Mouse (Mus musculus) fibroblast of lung, adult 2 months (primary cell): ENCODE measurements around the gene Rtbdn.

Experiments used
- DNase-seq: peaks from one replicate; pipeline ENCODE4 v3.0.0-alpha.2; 2011; ENCODE audit warnings: low read depth

The Rtbdn gene

DNA sequence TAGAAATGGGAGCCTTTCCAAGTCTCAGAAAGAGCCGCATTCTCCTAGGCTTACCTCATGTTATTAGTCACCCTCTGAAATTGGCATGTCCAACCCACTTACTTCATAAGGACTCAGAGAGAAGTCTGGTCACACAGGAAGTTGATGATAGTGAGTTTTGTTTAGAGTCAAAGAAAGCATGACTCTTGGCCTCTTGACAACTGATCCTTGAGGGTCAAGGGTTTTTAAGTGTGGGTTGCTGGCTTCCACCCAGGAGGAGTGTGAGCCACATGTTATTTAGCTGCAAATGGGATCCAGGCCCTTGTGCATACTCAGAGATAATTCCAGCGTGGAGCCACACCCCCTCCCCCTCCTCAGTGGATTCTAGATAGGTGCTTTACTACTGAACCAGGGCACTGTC, 25.2 kb upstream of the Rtbdn start:
- no peak for DNase-seq

DNA sequence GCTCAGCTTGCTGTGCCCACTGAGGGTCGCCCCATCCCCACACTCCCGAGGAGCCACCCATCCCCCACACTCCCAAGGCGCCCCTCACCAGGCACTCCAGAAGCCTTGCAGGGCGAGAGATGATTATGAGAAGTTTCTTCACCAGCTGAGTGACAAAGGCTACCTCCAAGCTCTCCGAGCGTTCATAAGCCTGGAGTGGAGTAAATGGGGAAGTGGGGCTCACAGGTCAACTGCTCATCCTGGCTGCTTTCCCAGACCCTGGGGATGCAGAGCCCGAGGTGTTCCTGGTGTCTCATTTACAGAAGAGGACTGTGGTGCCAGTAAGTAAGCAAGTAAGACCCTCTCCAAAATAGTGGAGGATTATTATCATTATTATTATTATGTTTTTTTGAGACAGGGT, 21.2 kb upstream of the Rtbdn start:
- no peak for DNase-seq

DNA sequence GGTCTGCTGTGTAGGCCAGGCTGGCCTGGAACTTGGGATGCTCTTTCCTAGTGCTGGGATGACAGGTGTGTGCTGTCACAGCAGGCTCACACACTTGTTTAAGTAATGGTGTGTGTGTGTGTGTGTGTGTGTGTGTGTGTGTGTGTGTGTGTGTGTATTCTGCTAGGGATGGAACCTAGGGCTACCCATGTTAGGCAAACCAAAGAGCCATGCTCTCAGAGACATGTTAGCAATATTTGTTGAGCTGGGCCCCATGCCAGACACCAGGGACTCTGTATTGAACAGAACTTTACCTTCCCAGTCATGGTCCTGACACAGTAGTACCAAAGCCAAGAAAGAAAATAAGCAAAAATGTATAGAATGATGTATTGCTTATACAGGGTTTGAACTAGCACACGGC, 19.3 kb upstream of the Rtbdn start:
- DNase-seq = no peak

DNA sequence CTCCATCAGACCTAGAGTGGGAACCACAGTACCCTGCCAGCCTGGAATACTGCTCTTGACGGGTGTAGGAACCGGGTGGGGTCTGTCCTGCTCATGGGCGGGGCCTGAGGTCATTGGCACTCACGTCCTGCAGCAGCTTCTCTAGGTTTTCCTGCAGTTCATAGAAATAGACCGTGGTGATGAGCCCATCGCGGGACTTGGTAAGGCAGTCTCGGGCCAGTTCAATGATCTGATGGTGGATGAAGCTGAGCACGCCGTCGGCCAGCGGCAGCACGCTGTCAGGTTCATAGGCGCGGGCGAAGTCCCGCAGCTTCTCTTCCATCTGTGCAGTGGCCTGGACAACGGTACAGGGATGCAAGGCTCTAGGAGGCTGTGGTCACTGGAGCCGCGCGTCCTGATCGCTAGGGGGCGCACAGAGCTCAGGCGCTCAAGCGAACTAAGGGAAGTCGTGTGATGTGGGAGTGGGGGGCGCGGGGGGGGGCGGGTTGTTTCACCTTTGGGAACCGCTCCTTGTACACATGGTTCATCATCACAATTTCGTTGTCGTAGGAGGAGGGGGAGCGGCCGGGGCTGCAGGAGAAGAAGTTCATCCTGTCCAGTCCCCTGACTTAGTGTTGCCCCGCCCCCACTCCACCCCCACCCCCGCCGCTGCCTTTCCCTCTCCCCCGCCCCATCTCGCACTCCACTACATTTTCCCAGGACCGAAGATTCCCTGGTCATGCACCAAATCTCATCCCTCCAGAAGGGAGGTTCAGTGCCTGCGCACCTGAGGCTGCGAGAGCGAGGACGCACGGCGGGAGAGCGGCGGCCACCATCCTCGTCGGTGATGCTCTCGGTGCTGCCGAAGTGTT, 18.1 kb upstream of the Rtbdn start:
- DNase-seq = no peak

DNA sequence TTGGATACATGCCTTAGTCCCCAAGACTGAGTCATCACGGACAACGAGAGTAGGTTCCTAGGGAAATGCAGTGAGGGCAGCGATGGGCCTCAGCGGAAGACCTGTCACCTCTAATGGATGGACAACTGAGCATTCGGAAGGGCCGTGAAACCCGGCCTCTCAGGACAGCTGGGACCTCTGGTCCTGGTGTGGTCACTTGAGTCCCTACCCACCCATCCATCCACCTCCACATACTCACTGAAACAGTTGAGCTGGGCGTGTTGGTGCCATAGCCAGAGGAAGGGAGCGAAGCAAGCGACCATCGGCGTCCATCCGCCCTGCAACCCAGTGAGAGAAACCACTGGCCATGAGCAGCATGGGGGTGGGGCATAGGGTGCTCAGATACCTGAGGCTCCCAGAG, 16.2 kb upstream of the Rtbdn start:
- no peak for DNase-seq

DNA sequence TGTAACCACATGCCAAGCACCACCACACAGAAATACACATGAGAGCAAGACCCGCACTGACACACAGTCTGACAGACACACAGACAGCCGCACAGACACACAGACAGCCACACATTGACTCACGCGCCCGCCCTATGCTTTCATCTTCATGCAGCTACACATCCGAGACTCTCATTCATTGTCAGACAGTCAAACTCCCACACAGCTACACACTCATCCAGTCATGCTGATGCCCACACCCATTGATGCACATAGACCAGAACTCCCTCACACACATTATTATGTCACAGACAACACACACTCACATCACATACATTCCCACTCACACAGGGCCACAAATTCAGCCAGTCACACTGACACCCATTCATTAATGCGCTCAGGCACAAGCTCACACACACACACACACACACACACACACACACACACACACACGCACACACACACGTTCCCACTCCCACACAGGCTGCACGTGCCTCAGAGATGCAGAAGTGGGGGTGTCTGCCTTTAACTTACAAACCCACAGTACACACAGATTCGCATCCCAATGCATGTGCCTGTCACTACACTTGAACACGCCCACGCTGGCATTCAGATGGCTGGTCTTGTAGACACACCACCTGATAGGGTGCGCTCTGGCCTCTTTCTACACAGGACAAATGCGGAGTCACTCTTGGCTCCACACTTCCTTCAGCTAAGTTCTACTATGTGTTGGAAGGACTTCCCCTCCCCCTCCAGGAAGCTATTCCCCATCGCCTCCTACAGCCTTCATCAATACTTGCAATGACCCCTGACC, 12.8 kb upstream of the Rtbdn start:
- no peak for DNase-seq

DNA sequence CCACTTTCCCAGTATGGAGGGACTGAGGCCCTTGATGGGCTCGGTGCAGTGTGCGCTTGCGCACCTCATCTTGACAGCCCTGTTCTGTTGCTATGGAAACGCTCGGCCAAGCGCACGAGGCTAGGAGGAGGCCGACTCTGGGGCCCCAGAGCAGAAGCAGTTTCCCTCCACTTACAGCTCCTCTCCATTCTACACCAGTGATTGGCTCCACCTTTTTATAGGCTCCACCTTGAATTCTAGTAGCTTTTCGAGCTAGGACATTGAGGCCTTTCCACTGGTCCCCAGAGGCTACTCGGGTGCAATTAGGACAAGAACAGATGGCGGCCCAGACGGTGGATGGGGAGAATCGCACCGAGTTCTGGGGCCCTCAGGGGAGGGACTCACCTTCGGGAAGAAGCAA, 11.9 kb upstream of the Rtbdn start:
- no peak for DNase-seq

DNA sequence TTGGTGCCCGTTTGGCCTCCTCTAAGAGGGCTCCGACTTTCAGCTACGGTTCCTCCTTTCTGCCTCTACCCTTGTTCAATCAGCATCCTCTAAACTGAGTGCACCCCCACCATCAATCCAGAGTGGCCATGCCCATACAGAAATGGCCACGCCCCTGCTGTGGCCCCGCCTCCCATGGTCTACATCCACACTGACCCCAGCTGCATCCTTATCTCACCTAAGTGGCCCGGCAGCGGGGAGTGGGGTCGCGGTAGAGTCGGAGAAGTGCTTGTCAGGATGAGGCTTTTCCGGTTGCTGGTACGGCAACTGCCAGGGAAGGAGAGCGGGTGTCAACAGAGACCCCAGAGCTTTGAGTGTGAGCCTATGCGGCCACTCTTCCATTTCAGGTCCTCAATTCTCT, 11.3 kb upstream of the Rtbdn start:
- DNase-seq = no peak

DNA sequence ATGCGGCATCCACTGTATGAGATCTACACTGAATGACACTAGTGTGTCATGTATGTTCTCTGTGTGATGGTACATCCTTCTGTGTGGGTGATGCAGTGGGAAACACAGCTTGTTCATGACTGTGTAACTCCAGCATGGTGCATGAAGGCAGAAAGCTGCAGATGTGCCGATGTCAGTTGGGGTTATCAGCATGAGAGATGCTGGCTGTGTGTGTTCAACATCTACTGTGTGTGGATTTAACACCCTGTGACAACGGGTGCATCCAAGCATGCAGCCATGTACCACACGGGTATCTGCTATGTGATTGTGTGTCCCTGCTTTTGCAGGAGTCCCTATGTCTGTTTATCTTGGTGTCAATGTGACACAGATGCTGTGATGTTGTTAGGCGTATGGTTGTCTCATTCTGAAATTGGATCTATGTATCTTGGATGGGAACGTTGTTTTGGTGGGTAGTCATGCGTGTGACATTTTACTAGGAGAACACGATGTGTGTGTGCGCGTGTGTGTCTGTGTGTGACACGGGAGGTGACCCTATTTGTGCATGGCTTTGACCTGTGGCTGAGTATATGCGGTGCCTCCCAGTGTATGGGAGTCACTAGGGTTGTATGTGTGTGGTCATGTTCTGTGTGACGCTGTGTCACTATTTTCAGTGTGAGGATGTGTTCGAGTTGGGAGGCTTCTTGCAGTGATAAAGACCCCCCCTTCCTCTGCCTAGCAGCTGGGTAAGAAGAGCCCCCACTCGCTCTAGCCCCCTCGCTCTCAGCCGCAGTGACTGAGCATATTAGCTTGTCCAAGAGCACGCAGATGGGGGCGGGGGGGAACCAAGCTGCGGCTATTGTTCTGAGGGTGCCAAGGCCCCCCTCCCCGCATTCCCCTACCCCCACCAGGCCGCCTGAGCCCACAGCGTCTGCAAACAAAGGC, 10.5 kb upstream of the Rtbdn start:
- DNase-seq = no peak

DNA sequence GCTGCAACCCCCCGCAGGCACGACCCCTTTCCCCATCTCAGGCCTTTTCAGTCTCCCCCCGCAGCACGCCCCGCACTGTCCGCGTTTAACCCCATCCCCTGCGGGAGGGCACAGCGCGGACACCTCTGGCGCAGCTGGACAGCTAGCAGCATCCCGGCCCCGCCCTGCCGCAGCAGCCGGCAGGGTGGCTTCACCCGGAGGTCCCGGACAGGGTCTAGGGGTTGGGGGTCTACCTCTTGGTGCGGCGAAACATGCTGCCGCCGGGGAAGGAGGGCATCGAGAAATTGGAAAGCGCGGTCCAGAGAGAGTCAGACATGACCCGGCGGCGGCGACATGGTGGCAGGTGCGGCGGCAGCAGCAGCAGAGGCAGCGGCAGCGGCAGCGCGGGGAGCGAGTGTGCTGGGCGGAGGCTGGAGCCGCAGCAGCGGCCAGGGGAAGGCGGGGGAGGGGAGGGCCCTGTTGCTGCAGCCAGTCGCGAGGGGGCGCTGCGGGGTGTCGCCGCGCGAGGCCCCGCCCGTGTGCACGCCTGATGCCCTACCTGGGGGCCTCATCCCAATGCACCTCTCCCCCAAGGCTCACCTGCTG, 9.7 kb upstream of the Rtbdn start, which contains the start of gene Mast1:
TSS of gene Mast1 (minus strand) at position 398 of the 585 bp plus-strand sequence.
- no peak for DNase-seq

DNA sequence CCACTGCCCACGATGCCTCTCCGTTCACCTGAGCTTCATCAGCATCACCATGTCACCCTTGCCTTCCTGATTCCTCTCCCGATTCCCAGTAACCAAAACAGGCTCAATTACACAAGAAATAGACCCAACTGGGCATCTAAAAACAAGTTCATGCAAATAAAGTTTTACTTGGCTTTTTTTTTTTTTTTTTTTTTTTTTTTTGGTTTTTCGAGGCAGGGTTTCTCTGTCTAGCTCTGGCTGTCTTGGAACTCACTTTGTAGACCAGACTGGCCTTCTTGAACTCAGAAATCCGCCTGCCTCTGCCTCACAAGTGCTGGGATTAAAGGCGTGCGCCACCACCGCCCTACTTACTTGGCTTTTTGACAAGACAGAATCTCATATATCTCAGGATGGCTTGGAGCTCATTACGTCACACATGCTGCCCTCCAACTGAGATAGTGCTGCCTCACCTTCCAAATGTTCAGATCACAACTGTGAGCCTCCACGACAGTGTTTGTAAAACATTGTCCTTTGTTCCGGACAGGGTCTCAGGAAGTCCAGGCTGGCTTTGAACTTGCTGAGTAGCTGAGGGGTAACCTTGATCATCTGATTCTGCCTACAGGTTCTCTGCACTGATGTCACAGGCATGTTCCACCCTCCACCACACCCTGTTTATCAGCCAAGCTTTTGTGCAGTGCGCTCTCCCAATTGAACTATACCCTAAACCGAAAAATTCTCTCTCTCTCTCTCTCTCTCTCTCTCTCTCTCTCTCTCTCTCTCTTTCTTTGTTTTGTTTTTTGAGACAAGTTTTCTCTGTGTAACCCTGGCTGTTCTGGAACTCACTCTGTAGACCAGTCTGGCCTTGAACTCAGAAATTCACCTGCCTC, 8.9 kb upstream of the Rtbdn start:
- DNase-seq = no peak

DNA sequence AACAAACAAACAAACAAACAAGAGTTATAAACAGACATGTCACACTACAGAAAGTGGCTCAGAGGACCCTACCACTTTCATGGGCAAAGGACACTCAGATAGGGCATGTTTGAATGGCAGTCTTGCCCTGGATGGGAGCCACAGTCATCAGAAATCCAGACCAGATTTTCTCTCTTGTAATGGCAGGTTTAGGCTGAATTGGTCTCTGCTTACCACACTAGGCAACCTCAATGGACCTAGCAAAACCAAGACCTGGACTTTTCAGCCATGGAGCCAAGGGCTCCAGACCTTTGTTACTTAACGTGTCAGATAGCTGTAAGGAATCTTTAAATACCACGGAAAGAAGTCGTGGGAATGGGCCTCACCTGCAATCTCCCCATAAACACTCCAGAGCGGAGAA, 3.1 kb upstream of the Rtbdn start:
- no peak for DNase-seq

DNA sequence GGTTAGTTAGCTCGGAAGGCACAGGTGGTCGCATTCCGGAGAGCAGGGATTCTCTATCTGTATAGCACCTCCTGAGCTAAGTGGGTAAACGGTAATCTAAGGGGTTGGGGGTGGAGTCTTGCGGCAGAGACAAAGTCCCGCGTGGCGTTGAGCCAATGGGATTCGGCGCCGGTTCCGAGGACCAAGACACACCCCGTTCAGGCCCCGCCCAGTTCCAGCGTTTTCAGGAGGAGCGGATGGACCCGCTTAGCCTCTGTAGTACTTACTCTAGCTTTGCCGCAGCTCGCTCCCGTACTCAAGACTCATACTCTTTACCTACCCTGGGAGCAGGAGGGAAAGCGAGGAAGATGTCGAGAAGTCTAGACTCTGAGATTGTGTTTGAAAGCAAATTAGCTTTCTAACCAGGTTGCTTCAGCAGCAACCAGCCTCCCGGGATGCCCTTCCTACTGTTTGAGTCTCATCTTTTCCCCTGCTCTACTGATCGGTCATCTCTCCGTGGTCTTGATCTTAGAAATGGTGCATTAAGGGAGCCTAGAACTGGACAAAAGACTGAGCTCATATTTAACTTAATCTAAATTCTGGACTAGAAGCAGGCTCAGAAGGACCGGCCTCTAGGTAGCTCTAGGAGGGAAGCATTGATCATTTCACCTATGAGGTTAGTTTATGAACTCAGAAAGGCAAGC, 2.2 kb upstream of the Rtbdn start:
- no peak for DNase-seq

DNA sequence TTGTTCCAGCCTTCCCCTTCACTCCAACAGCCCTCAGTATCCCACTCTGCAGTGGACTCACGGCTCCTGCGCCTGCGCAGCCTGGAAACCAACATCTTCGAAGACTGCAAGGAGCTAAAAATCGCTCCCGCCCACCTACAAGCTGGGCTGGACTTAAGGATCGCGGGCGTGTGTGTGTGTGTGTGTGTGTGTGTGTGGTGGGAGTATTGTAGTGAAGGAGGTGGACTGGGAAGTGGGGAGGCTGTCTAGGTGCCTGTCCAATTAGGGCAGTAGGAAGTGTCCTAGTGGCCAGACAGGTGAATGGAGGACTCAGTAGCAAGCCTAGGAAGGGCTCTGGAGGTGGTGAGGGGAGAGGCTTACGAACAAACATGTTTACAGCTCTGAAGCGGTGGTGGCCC, 1.6 kb upstream of the Rtbdn start:
- DNase-seq = no peak

DNA sequence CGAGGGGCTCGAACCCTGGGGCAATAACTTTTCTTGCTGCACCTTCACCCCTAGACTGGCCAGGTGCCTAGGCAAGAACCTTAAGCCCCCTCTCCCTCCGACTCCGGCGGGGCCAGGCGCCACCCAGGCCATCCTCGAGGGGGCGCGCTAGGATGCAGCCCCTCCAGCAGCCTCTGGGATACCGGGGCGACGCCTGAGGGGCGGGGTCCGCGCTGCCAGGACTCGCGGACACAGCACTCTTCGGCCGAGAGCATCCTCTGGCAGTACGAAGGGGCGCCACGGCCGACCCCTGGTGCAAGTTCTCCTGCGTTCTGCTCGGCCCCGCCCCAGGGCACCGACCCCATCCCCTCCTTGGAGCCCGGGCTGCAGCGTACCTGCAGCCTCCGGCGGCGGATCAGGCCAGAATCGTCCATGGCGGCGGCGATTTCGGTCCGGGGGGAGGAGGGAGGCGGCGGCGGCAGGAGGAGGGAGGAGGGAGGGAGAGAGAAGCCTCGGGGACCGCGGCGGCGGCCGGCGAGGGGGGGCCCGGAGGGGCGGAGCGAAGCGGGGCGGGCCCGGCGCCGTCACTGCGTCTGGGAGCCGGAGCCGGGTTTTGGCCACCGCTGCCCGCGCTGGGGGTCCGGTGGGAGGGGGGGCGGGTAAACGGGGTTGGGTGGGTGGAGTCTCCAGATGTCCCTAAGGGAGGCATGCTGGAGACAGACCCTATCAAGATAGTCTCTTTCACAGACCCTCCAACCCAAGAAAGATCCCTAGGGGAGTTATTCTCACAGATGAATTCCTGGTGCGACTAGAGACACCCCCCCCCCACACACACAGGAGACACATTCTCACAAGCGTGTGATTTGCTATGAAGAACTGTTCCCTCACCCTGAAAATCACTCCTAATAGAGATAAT, 911 bp upstream of the Rtbdn start:
- no peak for DNase-seq

DNA sequence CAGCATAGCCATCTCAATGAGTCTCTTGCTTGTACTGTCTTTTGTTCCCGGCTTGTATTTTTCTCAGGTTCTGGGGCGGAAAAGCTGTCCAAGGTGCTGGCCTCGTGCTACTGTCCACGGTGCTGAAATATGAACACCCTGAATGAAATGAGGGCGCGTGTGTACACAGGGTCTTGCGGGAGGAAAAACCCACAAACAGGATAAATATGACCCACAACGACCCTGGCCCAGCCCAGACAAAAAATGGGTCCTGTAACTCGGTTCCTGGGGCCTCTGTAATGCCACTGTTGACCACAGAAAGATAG, 402 bp downstream of the Rtbdn start:
- no peak for DNase-seq

DNA sequence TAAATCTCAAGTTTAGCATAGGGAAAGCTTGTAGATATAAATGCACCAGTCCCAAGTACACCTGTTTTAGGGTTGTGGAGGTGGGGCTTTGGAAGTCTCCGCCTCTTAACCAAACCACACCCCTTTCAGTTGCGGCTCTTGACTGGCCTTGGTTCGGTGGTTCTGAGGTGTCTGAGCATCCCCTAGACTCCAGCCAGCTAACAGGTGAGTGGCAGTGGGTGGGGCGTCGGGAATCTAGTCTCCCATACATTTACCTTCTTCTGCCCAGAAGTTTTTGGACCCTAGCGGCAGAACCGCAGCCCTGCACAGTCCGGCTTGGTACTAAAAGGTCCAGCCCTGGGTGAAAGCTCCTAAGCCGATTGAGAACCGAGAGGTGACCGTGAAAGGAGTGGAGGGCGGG, 3.0 kb downstream of the Rtbdn start:
- no peak for DNase-seq

DNA sequence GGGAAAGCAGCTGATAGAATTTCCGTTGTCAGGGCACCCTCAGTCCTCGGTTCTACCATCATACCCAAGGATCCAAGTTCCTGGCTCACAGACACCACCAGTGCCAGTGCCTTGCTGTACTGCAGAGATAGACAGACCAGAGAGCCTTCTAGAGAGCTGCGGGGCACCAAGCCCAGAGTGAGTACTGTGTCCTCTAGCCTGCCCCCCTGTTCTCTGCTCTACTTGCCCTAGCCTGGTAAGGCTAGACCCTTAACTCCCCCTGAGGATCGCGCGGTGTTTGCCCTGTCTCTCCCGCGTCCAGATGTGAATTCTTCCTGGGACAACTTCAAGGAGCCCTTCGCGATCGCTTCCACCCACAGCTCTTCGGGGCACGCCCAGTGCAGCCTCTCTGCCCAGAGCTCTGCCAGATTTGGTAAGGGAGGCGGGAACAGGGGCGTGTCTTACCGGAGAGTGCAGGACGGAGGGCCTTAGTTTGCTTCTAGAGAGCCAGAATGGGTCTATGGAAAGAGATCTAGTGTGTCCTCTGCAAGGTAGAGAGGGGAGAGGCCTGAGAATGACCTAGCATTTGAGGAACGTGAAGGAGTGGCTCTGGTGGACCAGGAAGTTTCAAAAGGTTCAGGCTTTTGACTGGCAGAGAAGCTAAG, 5.9 kb downstream of the Rtbdn start:
- no peak for DNase-seq

DNA sequence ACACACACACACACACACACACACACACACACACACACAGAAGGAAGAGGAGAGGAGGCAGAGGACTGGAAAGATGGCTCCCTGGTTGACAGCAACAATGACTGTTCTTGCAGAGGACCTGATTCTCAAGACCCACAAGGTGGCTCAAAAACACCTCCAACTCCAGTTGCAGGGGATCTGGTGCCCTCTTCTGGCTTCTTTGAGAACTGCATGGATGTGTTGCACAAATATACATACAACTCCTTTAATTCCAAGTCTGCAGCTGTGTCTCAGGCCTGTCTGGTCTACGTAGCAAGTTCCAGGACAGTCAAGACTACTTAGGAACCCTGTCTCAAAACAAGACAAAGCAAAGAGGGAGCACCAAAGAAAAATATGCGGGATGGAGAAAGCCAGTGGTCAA, 10.0 kb downstream of the Rtbdn start:
- DNase-seq = no peak
